Mouse (Mus musculus) CD4-positive, CD25-positive, alpha-beta regulatory T cell, adult 4 months (primary cell): ENCODE results near the gene Fibcd1. TPM values are rescaled to one million over a fixed set of nuclear protein-coding genes. Genes with fewer than 3 reads are reported as not detected.

ENCODE experiments used
- ATAC-seq: one replicate; pipeline ENCODE4 v1.8.0; 2017
- polyA plus RNA-seq, 2 experiments: library from polyadenylated mRNA; unstranded; fragments of 100-300 nt; shearing (Covaris generic); gene quantifications; one replicate each; pipeline ENCODE4 v1.2.1; 2017

Fibcd1 gene
- polyA plus RNA-seq, 2 experiments from 2014 or later, result 0.24 to 0.44 TPM

GRCm38 (mm10) chr2:31809358-31809740 is 36.5 kb downstream of the Fibcd1 start:
- no peak for ATAC-seq

GRCm38 (mm10) chr2:31808410-31809357 is 37.1 kb downstream of the Fibcd1 start:
- ATAC-seq, result no peak

GRCm38 (mm10) chr2:31806639-31807382 is 39.0 kb downstream of the Fibcd1 start:
- ATAC-seq, result no peak

GRCm38 (mm10) chr2:31803480-31803879 is 42.3 kb downstream of the Fibcd1 start:
- ATAC-seq, result no peak

- no peak for ATAC-seq
These were observed 43.0 kb downstream of the Fibcd1 start for GRCm38 (mm10) chr2:31802811-31803210.

GRCm38 (mm10) chr2:31801416-31801815 is 44.4 kb downstream of the Fibcd1 start:
- ATAC-seq, result no peak

- ATAC-seq, result no peak
These were observed 48.9 kb downstream of the Fibcd1 start for GRCm38 (mm10) chr2:31796943-31797342.

- no peak for ATAC-seq
These were observed 53.2 kb downstream of the Fibcd1 start for GRCm38 (mm10) chr2:31792611-31793010.

GRCm38 (mm10) chr2:31791260-31791659 is 54.5 kb downstream of the Fibcd1 start:
- ATAC-seq, result no peak

GRCm38 (mm10) chr2:31790728-31791251 is 55.0 kb downstream of the Fibcd1 start:
- ATAC-seq, result no peak

- ATAC-seq, result no peak
These were observed 56.6 kb downstream of the Fibcd1 start for GRCm38 (mm10) chr2:31789215-31789614.

- ATAC-seq, result no peak
These were observed 57.6 kb downstream of the Fibcd1 start for GRCm38 (mm10) chr2:31788227-31788626.

- no peak for ATAC-seq
These were observed 58.8 kb downstream of the Fibcd1 start for GRCm38 (mm10) chr2:31787029-31787428.

- ATAC-seq, result peak; percentile 61
These were observed 60.7 kb downstream of the Fibcd1 start for GRCm38 (mm10) chr2:31785074-31785473.

- no peak for ATAC-seq
These were observed 62.7 kb downstream of the Fibcd1 start for GRCm38 (mm10) chr2:31782958-31783602.

GRCm38 (mm10) chr2:31779258-31779657 is 66.5 kb downstream of the Fibcd1 start:
- ATAC-seq, result no peak

- ATAC-seq, result no peak
These were observed 69.3 kb downstream of the Fibcd1 start for GRCm38 (mm10) chr2:31776479-31776878.

GRCm38 (mm10) chr2:31770781-31771441 is 74.9 kb downstream of the Fibcd1 start:
- peak; percentile 89 for ATAC-seq

- no peak for ATAC-seq
These were observed 76.1 kb downstream of the Fibcd1 start for GRCm38 (mm10) chr2:31769631-31770111.

GRCm38 (mm10) chr2:31769115-31769514 is 76.7 kb downstream of the Fibcd1 start:
- ATAC-seq, result no peak

GRCm38 (mm10) chr2:31767815-31768214 is 78.0 kb downstream of the Fibcd1 start:
- no peak for ATAC-seq

- ATAC-seq, result no peak
These were observed 78.7 kb downstream of the Fibcd1 start for GRCm38 (mm10) chr2:31767104-31767503.
